Mouse (Mus musculus): Measurements from ENCODE around the gene Smad3. TPM values are rescaled to one million over a fixed set of nuclear protein-coding genes. Genes with fewer than 3 reads are reported as not detected.

The Smad3 gene
- polyA plus RNA-seq, 1 experiment from 2014 or later, result 9.7 TPM

DNA sequence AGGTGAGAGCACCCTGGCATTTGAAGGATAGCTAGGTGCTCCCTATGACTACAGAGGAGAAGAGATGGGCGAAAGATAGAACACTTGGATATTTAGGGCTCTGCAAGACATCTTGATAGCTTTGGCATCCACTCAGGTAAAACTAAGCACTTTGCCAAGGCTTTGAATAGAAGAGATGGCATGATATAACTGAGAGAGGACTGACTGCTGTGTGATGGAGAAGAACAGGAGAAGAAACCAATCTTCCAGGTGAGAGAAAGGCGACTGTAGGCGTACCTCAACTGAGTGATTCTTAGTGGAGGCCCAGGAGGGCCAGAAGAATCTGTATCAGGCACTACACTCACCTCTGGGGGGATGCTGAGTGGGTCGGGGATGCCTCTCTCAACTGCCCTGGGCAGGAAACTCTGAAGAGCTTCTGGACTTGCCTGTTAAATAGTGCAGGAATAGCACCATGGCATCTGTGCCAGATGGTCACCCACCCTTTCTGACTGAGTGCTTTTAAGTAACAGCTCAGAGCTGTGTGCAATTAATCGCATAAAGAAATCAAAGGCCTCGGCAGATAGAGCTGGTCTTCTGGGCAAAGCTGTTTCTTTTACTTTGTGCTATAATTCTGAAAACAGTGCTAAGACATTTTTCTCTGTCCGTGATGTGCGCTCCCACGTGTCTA is 132.6 kb downstream of the Smad3 start:
- no peaks in the 10 kb centered on the region for H3K4me1 ChIP-seq (ENCODE audit: control insufficient read depth, insufficient read depth, low read length)
- ATAC-seq (replicated peaks; ENCODE audit: insufficient number of reproducible peaks, low FRiP score, low TSS enrichment), result no peak
- no peak overlapping the region for H3K4me2 ChIP-seq
- 89% methylated on average over 9 of the region's 9 CpGs for WGBS (ENCODE audit: insufficient replicate concordance)
- H3K27me3 ChIP-seq (ENCODE audit: control insufficient read depth, insufficient read depth, low read length), result no peaks in the 10 kb centered on the region
- H3K27ac ChIP-seq (ENCODE audit: low read depth, low read length), result no peak overlapping the region
- peaks cover under 1% of the 10 kb centered on the region for H3K36me3 ChIP-seq (ENCODE audit: control insufficient read depth, insufficient read depth, low read length)
- H3K4me3 ChIP-seq (ENCODE audit: low read depth, low read length), result no peak overlapping the region
- H3K9ac ChIP-seq (ENCODE audit: low read depth, low read length), result no peak overlapping the region
- H3K9me3 ChIP-seq (replicated peaks; ENCODE audit: control insufficient read depth, low read length), result no peaks in the 10 kb centered on the region

DNA sequence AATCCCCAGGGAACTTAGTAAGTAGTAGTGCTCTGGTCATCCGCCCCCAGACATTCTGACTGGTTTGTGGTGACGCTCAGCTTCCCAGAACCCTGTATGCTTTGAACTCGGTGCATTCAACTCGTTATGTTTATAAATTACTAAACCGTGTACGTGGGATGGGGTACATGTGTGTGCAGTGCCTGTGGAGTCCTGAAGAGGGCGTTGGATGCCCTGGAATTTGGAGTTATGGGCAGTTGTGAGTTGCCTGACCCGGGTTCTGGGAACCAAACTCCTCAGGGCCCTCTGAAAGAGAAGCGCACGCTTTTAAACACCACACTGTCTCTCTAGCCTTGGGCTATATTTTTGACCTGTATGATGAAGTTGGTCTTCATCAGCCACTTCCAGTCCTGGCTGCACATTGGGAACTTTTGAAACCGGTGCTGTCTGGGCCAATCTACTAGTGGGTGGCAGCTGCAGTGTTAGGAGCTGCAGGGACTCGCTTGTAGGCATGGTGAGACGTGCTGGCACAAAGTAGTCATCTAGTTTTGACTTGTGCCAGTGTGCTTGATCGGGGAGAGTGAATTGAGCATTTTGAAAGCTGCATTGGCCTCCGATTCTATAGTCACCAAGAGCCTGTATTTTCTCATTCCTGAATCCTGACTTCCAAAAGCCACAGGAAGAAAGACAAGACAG is 133.8 kb downstream of the Smad3 start:
- Histone ChIP-seq H3K9ac (ENCODE audit: low read depth, low read length) (no peak overlapping the region), H3K4me1 (ENCODE audit: control insufficient read depth, insufficient read depth, low read length) (no peaks in the 10 kb centered on the region), H3K4me3 (ENCODE audit: low read depth, low read length) (no peak overlapping the region), H3K27me3 (ENCODE audit: control insufficient read depth, insufficient read depth, low read length) (no peaks in the 10 kb centered on the region), H3K36me3 (ENCODE audit: control insufficient read depth, insufficient read depth, low read length) (peaks cover 3% of the 10 kb centered on the region; the same call in 1 of the 2 replicates), H3K9me3 (replicated peaks; ENCODE audit: control insufficient read depth, low read length) (no peaks in the 10 kb centered on the region), H3K4me2 (no peak overlapping the region), H3K27ac (ENCODE audit: low read depth, low read length) (no peak overlapping the region)
- 90% methylated on average over 15 of the region's 15 CpGs for WGBS (ENCODE audit: insufficient replicate concordance)
- no peak for ATAC-seq (replicated peaks; ENCODE audit: insufficient number of reproducible peaks, low FRiP score, low TSS enrichment)

- no peak overlapping the region for H3K27ac ChIP-seq (ENCODE audit: low read depth, low read length)
- no peak overlapping the region for H3K4me3 ChIP-seq (ENCODE audit: low read depth, low read length)
- no peaks in the 10 kb centered on the region for H3K27me3 ChIP-seq (ENCODE audit: control insufficient read depth, insufficient read depth, low read length)
- H3K4me2 ChIP-seq, result no peak overlapping the region
- peaks cover 13% of the 10 kb centered on the region for H3K36me3 ChIP-seq (ENCODE audit: control insufficient read depth, insufficient read depth, low read length)
- peaks cover 7% of the 10 kb centered on the region for H3K4me1 ChIP-seq (ENCODE audit: control insufficient read depth, insufficient read depth, low read length)
- H3K9me3 ChIP-seq (replicated peaks; ENCODE audit: control insufficient read depth, low read length), result no peaks in the 10 kb centered on the region
- WGBS (ENCODE audit: insufficient replicate concordance), result 95% methylated on average over 2 of the region's 2 CpGs
- H3K9ac ChIP-seq (ENCODE audit: low read depth, low read length), result no peak overlapping the region
- ATAC-seq (replicated peaks; ENCODE audit: insufficient number of reproducible peaks, low FRiP score, low TSS enrichment), result no peak
Observed at GRCm38 (mm10) chr9:63617967-63618366, 139.8 kb downstream of the Smad3 start.

DNA sequence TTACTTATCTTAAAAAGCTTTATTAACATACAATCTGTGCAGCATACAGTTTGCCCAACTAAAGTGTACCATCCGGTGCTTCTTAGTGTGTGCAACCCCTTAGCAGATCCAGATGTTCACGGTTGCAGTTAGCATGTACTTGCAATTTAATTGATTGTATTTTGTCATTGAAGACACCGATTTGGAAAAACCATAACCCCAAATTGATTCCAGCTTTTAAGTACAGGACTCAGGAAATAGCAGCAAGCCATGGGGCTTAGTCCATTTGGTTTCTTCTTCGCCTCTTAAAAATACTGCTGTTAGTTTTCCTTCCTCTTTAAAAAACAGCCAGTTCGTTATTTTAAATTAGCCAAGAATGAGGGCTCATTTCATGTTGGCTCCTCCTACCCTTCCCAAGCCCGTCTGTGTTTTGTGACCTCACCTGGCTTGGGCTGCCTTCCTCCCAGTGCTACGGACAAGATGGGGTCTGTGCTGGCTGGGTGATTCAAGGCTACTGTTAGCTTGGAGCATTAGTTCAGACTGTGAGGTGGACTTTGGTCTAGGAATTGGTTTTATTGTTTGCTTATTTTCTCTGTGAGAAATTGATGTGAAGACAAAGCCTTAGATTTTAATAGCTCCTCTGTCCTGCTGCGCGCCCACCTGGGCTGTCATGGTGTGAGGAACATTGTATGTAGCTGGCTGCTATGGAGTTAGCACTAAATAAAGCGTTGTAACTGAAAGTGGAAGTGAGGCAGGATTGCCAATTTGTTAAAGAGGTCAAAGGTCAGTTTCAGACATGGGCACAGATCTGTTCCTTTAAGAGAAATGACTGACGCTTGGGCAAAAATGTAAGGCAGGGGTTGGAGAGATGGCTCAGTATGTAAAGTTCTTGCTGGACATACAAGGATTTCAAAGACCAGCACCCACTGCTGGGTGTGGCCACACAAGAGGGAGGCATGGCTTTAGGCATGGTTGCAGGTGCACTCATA is 143.5 kb downstream of the Smad3 start:
- WGBS (ENCODE audit: insufficient replicate concordance), result 86% methylated on average over 11 of the region's 11 CpGs
- no peak overlapping the region for H3K4me3 ChIP-seq (ENCODE audit: low read depth, low read length)
- H3K36me3 ChIP-seq (ENCODE audit: control insufficient read depth, insufficient read depth, low read length), result peaks cover 10% of the 10 kb centered on the region
- H3K9me3 ChIP-seq (replicated peaks; ENCODE audit: control insufficient read depth, low read length), result no peaks in the 10 kb centered on the region
- no peak overlapping the region for H3K4me2 ChIP-seq
- peaks cover 28% of the 10 kb centered on the region for H3K4me1 ChIP-seq (ENCODE audit: control insufficient read depth, insufficient read depth, low read length)
- H3K9ac ChIP-seq (ENCODE audit: low read depth, low read length), result no peak overlapping the region
- no peak overlapping the region for H3K27ac ChIP-seq (ENCODE audit: low read depth, low read length)
- no peak for ATAC-seq (replicated peaks; ENCODE audit: insufficient number of reproducible peaks, low FRiP score, low TSS enrichment)
- H3K27me3 ChIP-seq (ENCODE audit: control insufficient read depth, insufficient read depth, low read length), result no peaks in the 10 kb centered on the region

GRCm38 (mm10) chr9:63613569-63613968 is 144.2 kb downstream of the Smad3 start:
- no peaks in the 10 kb centered on the region for H3K27me3 ChIP-seq (ENCODE audit: control insufficient read depth, insufficient read depth, low read length)
- H3K27ac ChIP-seq (ENCODE audit: low read depth, low read length), result peak overlapping the region; percentile 46; the same call in 1 of the 2 replicates
- H3K4me2 ChIP-seq, result no peak overlapping the region
- peaks cover 28% of the 10 kb centered on the region for H3K4me1 ChIP-seq (ENCODE audit: control insufficient read depth, insufficient read depth, low read length)
- 50% methylated on average over 1 of the region's 1 CpGs for WGBS (ENCODE audit: insufficient replicate concordance)
- ATAC-seq (replicated peaks; ENCODE audit: insufficient number of reproducible peaks, low FRiP score, low TSS enrichment), result no peak
- H3K9me3 ChIP-seq (replicated peaks; ENCODE audit: control insufficient read depth, low read length), result no peaks in the 10 kb centered on the region
- no peak overlapping the region for H3K9ac ChIP-seq (ENCODE audit: low read depth, low read length)
- peaks cover 10% of the 10 kb centered on the region for H3K36me3 ChIP-seq (ENCODE audit: control insufficient read depth, insufficient read depth, low read length)
- no peak overlapping the region for H3K4me3 ChIP-seq (ENCODE audit: low read depth, low read length)

GRCm38 (mm10) chr9:63612565-63613515 is 145.0 kb downstream of the Smad3 start:
- WGBS (ENCODE audit: insufficient replicate concordance), result 65% methylated on average over 16 of the region's 16 CpGs
- no peaks in the 10 kb centered on the region for H3K27me3 ChIP-seq (ENCODE audit: control insufficient read depth, insufficient read depth, low read length)
- H3K9me3 ChIP-seq (replicated peaks; ENCODE audit: control insufficient read depth, low read length), result no peaks in the 10 kb centered on the region
- H3K36me3 ChIP-seq (ENCODE audit: control insufficient read depth, insufficient read depth, low read length), result peaks cover 10% of the 10 kb centered on the region
- no peak for ATAC-seq (replicated peaks; ENCODE audit: insufficient number of reproducible peaks, low FRiP score, low TSS enrichment)
- H3K27ac ChIP-seq (ENCODE audit: low read depth, low read length), result peak overlapping the region; percentile 46; the same call in 1 of the 2 replicates
- no peak overlapping the region for H3K4me2 ChIP-seq
- peaks cover 28% of the 10 kb centered on the region for H3K4me1 ChIP-seq (ENCODE audit: control insufficient read depth, insufficient read depth, low read length)
- no peak overlapping the region for H3K9ac ChIP-seq (ENCODE audit: low read depth, low read length)
- no peak overlapping the region for H3K4me3 ChIP-seq (ENCODE audit: low read depth, low read length)

GRCm38 (mm10) chr9:63611967-63612366 is 145.8 kb downstream of the Smad3 start:
- 0 out of 2 replicates have a peak, but pooled peaks cover 4% of the 10 kb centered on the region for H3K36me3 ChIP-seq (ENCODE audit: control insufficient read depth, insufficient read depth, low read length)
- H3K4me2 ChIP-seq, result no peak overlapping the region
- 65% methylated on average over 5 of the region's 5 CpGs for WGBS (ENCODE audit: insufficient replicate concordance)
- H3K4me3 ChIP-seq (ENCODE audit: low read depth, low read length), result no peak overlapping the region
- no peak overlapping the region for H3K27ac ChIP-seq (ENCODE audit: low read depth, low read length)
- no peak for ATAC-seq (replicated peaks; ENCODE audit: insufficient number of reproducible peaks, low FRiP score, low TSS enrichment)
- H3K9ac ChIP-seq (ENCODE audit: low read depth, low read length), result no peak overlapping the region
- no peaks in the 10 kb centered on the region for H3K9me3 ChIP-seq (replicated peaks; ENCODE audit: control insufficient read depth, low read length)
- peaks cover 28% of the 10 kb centered on the region for H3K4me1 ChIP-seq (ENCODE audit: control insufficient read depth, insufficient read depth, low read length)
- H3K27me3 ChIP-seq (ENCODE audit: control insufficient read depth, insufficient read depth, low read length), result no peaks in the 10 kb centered on the region
